Mouse (Mus musculus): ENCODE measurements around the gene Nrm.

GRCm38 (mm10) chr17:35859371-35859770 is 1.7 kb upstream of the Nrm start:
- TF ChIP-seq CTCF (IDR thresholded peaks at IDR 0.05), result no peak
- TF ChIP-seq POLR2A (IDR thresholded peaks at IDR 0.05; ENCODE audit: insufficient read depth, low read depth, low read length), result no peak

Measured in heart, adult 2 months (tissue).